1 mouse cellular context compared by ENCODE assay signal in genomic region chr5:140501982-140502836, GRCm38 (mm10).
TF ChIP-seq lines count a peak whose summit lies in the region.

No protein-coding gene starts in this region.

TF ChIP-seq in MEL, 35 proteins besides CTCF, POLR2A, EP300 and RAD21 (continued from another document):
- 0 out of 2 replicates have a peak, but pooled peaks have one; percentile 43 for TF ChIP-seq ELF1 (IDR thresholded peaks at IDR 0.05; ENCODE audit: low read depth, low read length)
- peak; percentile 88 for TF ChIP-seq MXI1 (IDR thresholded peaks at IDR 0.05; ENCODE audit: low read depth, low read length)
- peak; percentile 58; the same call in 1 of the 2 replicates for TF ChIP-seq MAX (IDR thresholded peaks at IDR 0.05; ENCODE audit: low read length)
- TF ChIP-seq JUND (IDR thresholded peaks at IDR 0.05; ENCODE audit: low read depth, low read length) = no peak
- no peak for TF ChIP-seq CHD1 (IDR thresholded peaks at IDR 0.05; ENCODE audit: low read depth, low read length)
- TF ChIP-seq HCFC1 (IDR thresholded peaks at IDR 0.05; ENCODE audit: low read depth, low read length) = peak; percentile 57; the same call in 1 of the 2 replicates
- TF ChIP-seq TBP (IDR thresholded peaks at IDR 0.05; ENCODE audit: low read depth, low read length) = peak; percentile 65
- TF ChIP-seq ZC3H11A (IDR thresholded peaks at IDR 0.05; ENCODE audit: low read depth, low read length) = no peak
- TF ChIP-seq GABPA (IDR thresholded peaks at IDR 0.05; ENCODE audit: low read depth, low read length) = no peak
- TF ChIP-seq NELFE (IDR thresholded peaks at IDR 0.05; ENCODE audit: low read depth, low read length) = peak; percentile 78
TF ChIP-seq in MEL: peak in this region for 15.
